Mouse (Mus musculus) layer of hippocampus, postnatal 14 days (tissue): ENCODE results near the gene Phka1. TPM values are rescaled to one million over a fixed set of nuclear protein-coding genes. Genes with fewer than 3 reads are reported as not detected.

Source experiments
- DNase-seq, 2 experiments: peaks; one replicate each; pipeline ENCODE4 v3.0.0; 2021 to 2022; ENCODE audit warnings: low spot score in 2 of 2, mixed read lengths in 1 of 2
- total RNA-seq, 2 experiments: library from RNA; stranded (reverse); gene quantifications; 2 replicates each; pipeline ENCODE4 v1.2.3; 2021

Phka1 gene
- total RNA-seq, 2 experiments from 2014 or later = 27.1 to 28.1 TPM

DNA sequence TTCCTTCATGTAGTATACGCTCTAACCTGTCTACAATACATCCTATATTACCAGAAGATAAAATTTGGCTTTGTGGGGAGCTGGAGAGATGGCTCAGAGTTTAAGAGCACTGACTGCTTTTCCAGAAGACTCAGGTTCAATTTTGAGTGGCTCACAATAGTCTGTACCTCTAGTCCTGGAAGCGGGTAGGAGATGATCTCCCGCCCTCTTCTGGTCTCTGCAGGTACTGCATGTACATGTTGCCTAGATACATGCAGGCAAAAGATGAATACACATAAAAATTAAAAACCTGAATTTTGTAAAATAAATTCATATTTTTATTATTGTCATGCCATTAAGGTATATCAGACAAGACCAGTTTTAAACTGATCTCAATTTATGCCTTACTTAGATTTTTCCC, 167.3 kb downstream of the Phka1 start:
- peak; percentile 68 to 80 for DNase-seq

DNA sequence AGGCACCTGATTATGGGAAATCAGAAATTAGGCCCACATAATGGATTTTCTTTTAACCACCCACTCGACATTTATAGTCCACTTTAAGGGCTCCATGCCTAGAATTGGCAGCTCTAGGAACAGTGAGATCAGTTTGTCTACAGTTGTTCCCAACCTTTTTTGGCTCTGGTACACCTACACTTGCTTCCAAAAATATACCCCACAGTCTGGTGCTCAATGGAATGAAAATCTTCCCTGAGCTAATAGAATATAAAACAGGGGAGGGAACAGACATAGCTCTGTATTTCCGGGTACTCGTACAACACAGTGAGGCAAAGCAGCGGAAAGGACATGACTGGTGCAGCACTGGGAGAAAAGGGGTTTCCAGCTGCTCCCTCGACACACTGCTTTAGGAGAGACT, 168.5 kb downstream of the Phka1 start:
- DNase-seq = peak in 1 of 2 experiments; percentile 47

Other genes with a start within 250 kb of the Phka1 start
- gene Hdac8, start 138.9 kb downstream of the Phka1 start, total RNA-seq = 10 to 100 TPM; 16.4 to 17.0 TPM
- not detected for gene Gm3880, start 42.7 kb upstream of the Phka1 start, total RNA-seq
- gene Gm9112, start 63.4 kb upstream of the Phka1 start, total RNA-seq = not detected
- gene Dmrtc1b, start 63.6 kb upstream of the Phka1 start, total RNA-seq = not detected
- not detected for gene Dmrtc1c1, start 158.7 kb upstream of the Phka1 start, total RNA-seq
- not detected for gene Dmrtc1c2, start 210.4 kb upstream of the Phka1 start, total RNA-seq
- not detected for gene 1700031F05Rik, start 223.7 kb upstream of the Phka1 start, total RNA-seq